Mouse (Mus musculus) kidney, adult 2 months (tissue): Measurements from ENCODE around the gene Irx3.

Source experiments
- CTCF ChIP-seq: fragments of 200-500 bp; conservative IDR thresholded peaks from 2 replicates; pipeline ENCODE4 v1.5.1; 2011; ENCODE audit warnings: low read depth, mild to moderate bottlenecking, control low read depth, low read length, moderate library complexity, mixed read lengths; ENCODE audit not compliant: insufficient read depth, insufficient read length
- POLR2A ChIP-seq: fragments of 200-500 bp; IDR thresholded peaks from one replicate; pipeline ENCODE4 v1.6.1; 2011; ENCODE audit warnings: low read depth, low read length, control low read depth

DNA sequence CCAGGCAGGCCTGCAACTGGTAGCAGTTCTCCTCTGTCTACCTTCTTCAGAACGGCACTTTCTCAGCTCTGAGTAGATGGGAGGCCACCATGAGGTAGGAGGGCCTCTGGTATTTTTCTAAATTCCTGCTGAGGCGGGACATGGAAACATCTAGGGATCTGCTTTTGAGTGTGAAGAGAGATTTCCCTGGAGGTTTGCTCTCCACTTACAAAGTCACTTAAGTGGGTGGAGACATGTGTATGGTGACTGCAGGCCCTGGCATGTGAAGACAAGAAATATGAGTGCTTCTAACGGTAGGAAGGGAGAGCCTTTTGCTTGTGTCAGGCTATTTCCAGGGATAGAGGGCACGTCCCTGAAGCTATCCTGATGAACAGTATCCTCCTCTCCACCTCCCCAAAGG, 17.9 kb upstream of the Irx3 start:
- TF ChIP-seq POLR2A (no peak), CTCF (no peak)
